Mouse (Mus musculus) layer of hippocampus, adult 9-11 months (tissue): ENCODE measurements at regions not wholly inside any gene's neighbourhood (a gene's known extent, or its start where the extent isn't known, plus 50 kb on each side); places are given as distances from the start of the nearest gene placed in this dataset.

ENCODE experiments used
- DNase-seq: peaks from one replicate; pipeline ENCODE4 v3.0.0; 2022

- no peak for DNase-seq
Observed at GRCm38 (mm10) chrX:11929448-11929847, 230.7 kb downstream of the Bcor start.

- DNase-seq, result no peak
Observed at GRCm38 (mm10) chrX:11931432-11931831, 228.7 kb downstream of the Bcor start.

GRCm38 (mm10) chrX:11935337-11935736 lies 224.8 kb downstream of the Bcor start:
- no peak for DNase-seq

- DNase-seq, result no peak
Observed at GRCm38 (mm10) chrX:11940246-11940645, 219.9 kb downstream of the Bcor start.

- DNase-seq, result no peak
Observed at GRCm38 (mm10) chrX:11943367-11943766, 216.8 kb downstream of the Bcor start.

- DNase-seq, result no peak
Observed at GRCm38 (mm10) chrX:11944574-11944973, 215.6 kb downstream of the Bcor start.

GRCm38 (mm10) chrX:11945280-11945679 lies 214.9 kb downstream of the Bcor start:
- no peak for DNase-seq

- no peak for DNase-seq
Observed at GRCm38 (mm10) chrX:11952193-11952592, 208.0 kb downstream of the Bcor start.

- DNase-seq, result no peak
Observed at GRCm38 (mm10) chrX:11956194-11956593, 204.0 kb downstream of the Bcor start.

- no peak for DNase-seq
Observed at GRCm38 (mm10) chrX:11957011-11957410, 203.1 kb downstream of the Bcor start.

- peak; percentile 9 for DNase-seq
Observed at GRCm38 (mm10) chrX:11959871-11960552, 200.1 kb downstream of the Bcor start.

- no peak for DNase-seq
Observed at GRCm38 (mm10) chrX:11961350-11961749, 198.8 kb downstream of the Bcor start.

- no peak for DNase-seq
Observed at GRCm38 (mm10) chrX:11964428-11964827, 195.7 kb downstream of the Bcor start.

GRCm38 (mm10) chrX:11978679-11979078 lies 181.5 kb downstream of the Bcor start:
- DNase-seq, result no peak

GRCm38 (mm10) chrX:11983276-11983675 lies 176.9 kb downstream of the Bcor start:
- DNase-seq, result no peak
